Mouse (Mus musculus): ENCODE data around the gene Gprc5c. TPM values are rescaled to one million over a fixed set of nuclear protein-coding genes. Genes with fewer than 3 reads are reported as not detected.

Gprc5c gene
- polyA plus RNA-seq, 1 experiment from 2014 or later, result 24.9 TPM

GRCm38 (mm10) chr11:114807686-114808427 is 43.1 kb upstream of the Gprc5c start:
- Histone ChIP-seq H3K36me3 (replicated peaks; ENCODE audit: insufficient read depth, low read length) (no peaks in the 10 kb centered on the region), H3K27me3 (ENCODE audit: insufficient read depth, low read length) (no peaks in the 10 kb centered on the region), H3K27ac (ENCODE audit: low read depth) (no peak overlapping the region), H3K9ac (replicated peaks) (no peak overlapping the region), H3K9me3 (ENCODE audit: low read length) (no peaks in the 10 kb centered on the region), H3K4me1 (ENCODE audit: insufficient read depth) (peaks cover 10% of the 10 kb centered on the region), H3K4me2 (ENCODE audit: low read depth, low read length) (peak overlapping the region; percentile 35; the same call in 1 of the 2 replicates), H3K4me3 (ENCODE audit: low read depth, low read length) (no peak overlapping the region)
- DNase-seq (no peak), ATAC-seq (peak; percentile 18; the same call in 1 of the 2 replicates)
- TF ChIP-seq EP300 (IDR thresholded peaks at IDR 0.05; ENCODE audit: low read depth) (no peak), CTCF (IDR thresholded peaks at IDR 0.05; ENCODE audit: low read depth) (no peak)
- 29% methylated on average over 13 of the region's 14 CpGs for WGBS (ENCODE audit: insufficient replicate concordance)

- no peak overlapping the region for H3K4me3 ChIP-seq (ENCODE audit: low read depth, low read length)
- DNase-seq (no peak), ATAC-seq (no peak)
- H3K27me3 ChIP-seq (ENCODE audit: insufficient read depth, low read length), result no peaks in the 10 kb centered on the region
- no peaks in the 10 kb centered on the region for H3K36me3 ChIP-seq (replicated peaks; ENCODE audit: insufficient read depth, low read length)
- no peak for TF ChIP-seq EP300 (IDR thresholded peaks at IDR 0.05; ENCODE audit: low read depth)
- TF ChIP-seq CTCF (IDR thresholded peaks at IDR 0.05; ENCODE audit: low read depth), result peak; percentile 45
- H3K27ac ChIP-seq (ENCODE audit: low read depth), result no peak overlapping the region
- no peak overlapping the region for H3K9ac ChIP-seq (replicated peaks)
- no peak overlapping the region for H3K4me2 ChIP-seq (ENCODE audit: low read depth, low read length)
- 65% methylated on average over 1 of the region's 1 CpGs for WGBS (ENCODE audit: insufficient replicate concordance)
- peaks cover 12% of the 10 kb centered on the region for H3K4me1 ChIP-seq (ENCODE audit: insufficient read depth)
- no peaks in the 10 kb centered on the region for H3K9me3 ChIP-seq (ENCODE audit: low read length)
These were observed 41.6 kb upstream of the Gprc5c start for GRCm38 (mm10) chr11:114809371-114809770.

DNA sequence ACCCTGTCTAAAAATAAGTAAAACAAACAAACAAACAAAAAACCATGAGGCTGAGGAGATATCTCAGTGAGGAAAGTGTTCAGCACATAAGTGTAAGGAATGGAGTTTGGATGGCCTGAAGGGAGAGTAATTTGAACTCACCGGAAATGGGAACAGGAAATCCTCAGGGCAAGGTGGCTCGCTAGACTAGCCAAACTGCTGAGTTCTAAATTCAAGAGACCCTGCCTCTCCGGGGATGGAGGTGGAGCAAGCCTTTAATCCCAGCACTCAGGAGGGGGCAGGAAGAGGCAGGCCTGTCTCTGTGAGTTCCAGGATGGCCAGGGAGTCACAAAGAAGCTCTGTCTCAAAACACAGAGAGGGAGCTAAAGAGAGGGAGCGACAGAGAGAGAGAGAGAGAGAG is 40.6 kb upstream of the Gprc5c start:
- Histone ChIP-seq H3K9me3 (ENCODE audit: low read length) (no peaks in the 10 kb centered on the region), H3K36me3 (replicated peaks; ENCODE audit: insufficient read depth, low read length) (no peaks in the 10 kb centered on the region), H3K27ac (ENCODE audit: low read depth) (no peak overlapping the region), H3K4me2 (ENCODE audit: low read depth, low read length) (no peak overlapping the region), H3K4me3 (ENCODE audit: low read depth, low read length) (no peak overlapping the region), H3K27me3 (ENCODE audit: insufficient read depth, low read length) (no peaks in the 10 kb centered on the region), H3K4me1 (ENCODE audit: insufficient read depth) (peaks cover 12% of the 10 kb centered on the region), H3K9ac (replicated peaks) (no peak overlapping the region)
- 0 out of 2 replicates have a peak, but pooled peaks have one; percentile 6 for ATAC-seq
- 21% methylated on average over 4 of the region's 4 CpGs for WGBS (ENCODE audit: insufficient replicate concordance)
- TF ChIP-seq CTCF (IDR thresholded peaks at IDR 0.05; ENCODE audit: low read depth) (no peak), EP300 (IDR thresholded peaks at IDR 0.05; ENCODE audit: low read depth) (no peak)
- DNase-seq, result no peak

DNA sequence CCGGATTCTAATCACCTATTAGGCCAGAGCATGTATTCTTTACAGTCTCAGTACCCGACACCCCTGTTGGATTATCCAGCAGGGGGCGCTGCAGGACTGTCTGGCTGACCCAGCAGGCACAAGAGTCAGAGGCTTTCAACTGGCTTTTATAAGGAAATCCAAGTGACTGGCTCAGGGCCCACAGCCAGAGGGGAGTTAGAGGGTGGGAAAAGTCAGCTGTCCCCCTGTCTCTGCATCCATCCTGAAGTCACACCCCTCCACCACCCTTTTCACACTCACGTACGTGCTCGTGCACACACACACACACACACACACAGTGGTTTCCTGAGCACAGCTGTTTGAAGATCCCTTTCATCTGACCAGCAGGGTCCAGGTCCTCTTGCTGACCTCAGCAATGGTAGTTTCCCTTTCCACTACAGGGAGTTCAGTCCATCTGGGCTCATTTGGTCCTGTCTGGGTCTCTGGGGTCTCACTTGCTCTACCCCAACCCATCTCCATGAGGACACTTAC is 38.2 kb upstream of the Gprc5c start:
- Histone ChIP-seq H3K9me3 (ENCODE audit: low read length) (no peaks in the 10 kb centered on the region), H3K36me3 (replicated peaks; ENCODE audit: insufficient read depth, low read length) (no peaks in the 10 kb centered on the region), H3K4me2 (ENCODE audit: low read depth, low read length) (no peak overlapping the region), H3K27me3 (ENCODE audit: insufficient read depth, low read length) (no peaks in the 10 kb centered on the region), H3K9ac (replicated peaks) (no peak overlapping the region), H3K27ac (ENCODE audit: low read depth) (no peak overlapping the region), H3K4me3 (ENCODE audit: low read depth, low read length) (no peak overlapping the region), H3K4me1 (ENCODE audit: insufficient read depth) (peaks cover 4% of the 10 kb centered on the region; the same call in 1 of the 2 replicates)
- ATAC-seq (peak; percentile 48), DNase-seq (peak; percentile 92)
- TF ChIP-seq EP300 (IDR thresholded peaks at IDR 0.05; ENCODE audit: low read depth) (no peak), CTCF (IDR thresholded peaks at IDR 0.05; ENCODE audit: low read depth) (peak; percentile 95)
- 10% methylated on average over 6 of the region's 6 CpGs for WGBS (ENCODE audit: insufficient replicate concordance)

DNA sequence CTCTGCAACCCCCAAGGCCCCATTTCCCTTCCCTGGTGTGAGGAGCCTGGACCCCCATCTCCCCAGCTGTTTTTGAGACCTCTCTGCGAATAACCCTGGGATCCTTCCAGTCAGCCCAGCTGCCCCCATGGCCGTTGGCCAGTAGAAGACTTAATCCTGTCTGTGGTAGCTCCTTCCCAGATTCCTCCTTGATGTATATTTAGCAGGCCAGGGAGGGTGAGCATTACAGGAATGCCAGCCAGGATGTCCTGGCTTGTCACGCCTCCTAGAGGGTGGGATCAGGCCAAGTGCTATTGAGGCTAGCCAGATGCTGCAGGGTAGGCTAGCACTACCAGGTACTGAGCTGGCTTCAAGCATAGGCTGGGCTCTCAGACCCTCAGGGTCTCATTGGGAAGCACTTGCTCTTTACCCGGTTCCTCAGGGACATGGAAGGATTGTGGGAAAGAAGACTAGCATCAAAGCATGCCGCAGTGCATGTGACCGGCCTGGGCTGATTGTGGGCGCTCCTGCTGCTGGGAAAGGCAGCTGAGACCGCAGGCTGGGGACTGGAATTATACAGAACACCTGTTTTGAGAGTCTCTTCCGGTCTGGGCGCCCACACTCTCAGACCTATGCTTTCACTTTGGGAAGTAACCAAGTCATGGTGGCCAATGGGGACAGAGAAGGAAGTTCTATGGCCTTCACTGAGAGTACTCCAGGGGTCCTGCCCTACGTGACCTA is 35.9 kb upstream of the Gprc5c start:
- no peak overlapping the region for H3K4me2 ChIP-seq (ENCODE audit: low read depth, low read length)
- no peak for ATAC-seq
- H3K9me3 ChIP-seq (ENCODE audit: low read length), result no peaks in the 10 kb centered on the region
- H3K27ac ChIP-seq (ENCODE audit: low read depth), result no peak overlapping the region
- H3K36me3 ChIP-seq (replicated peaks; ENCODE audit: insufficient read depth, low read length), result no peaks in the 10 kb centered on the region
- TF ChIP-seq CTCF (IDR thresholded peaks at IDR 0.05; ENCODE audit: low read depth), result no peak
- TF ChIP-seq EP300 (IDR thresholded peaks at IDR 0.05; ENCODE audit: low read depth), result no peak
- H3K9ac ChIP-seq (replicated peaks), result no peak overlapping the region
- H3K27me3 ChIP-seq (ENCODE audit: insufficient read depth, low read length), result no peaks in the 10 kb centered on the region
- H3K4me3 ChIP-seq (ENCODE audit: low read depth, low read length), result no peak overlapping the region
- DNase-seq, result no peak
- H3K4me1 ChIP-seq (ENCODE audit: insufficient read depth), result peaks cover 4% of the 10 kb centered on the region; the same call in 1 of the 2 replicates
- 68% methylated on average over 11 of the region's 11 CpGs for WGBS (ENCODE audit: insufficient replicate concordance)

- TF ChIP-seq EP300 (IDR thresholded peaks at IDR 0.05; ENCODE audit: low read depth) (no peak), CTCF (IDR thresholded peaks at IDR 0.05; ENCODE audit: low read depth) (no peak)
- no peak overlapping the region for H3K27ac ChIP-seq (ENCODE audit: low read depth)
- H3K9ac ChIP-seq (replicated peaks), result no peak overlapping the region
- H3K36me3 ChIP-seq (replicated peaks; ENCODE audit: insufficient read depth, low read length), result no peaks in the 10 kb centered on the region
- no peaks in the 10 kb centered on the region for H3K27me3 ChIP-seq (ENCODE audit: insufficient read depth, low read length)
- H3K4me3 ChIP-seq (ENCODE audit: low read depth, low read length), result no peak overlapping the region
- WGBS (ENCODE audit: insufficient replicate concordance), result 76% methylated on average over 4 of the region's 4 CpGs
- H3K9me3 ChIP-seq (ENCODE audit: low read length), result no peaks in the 10 kb centered on the region
- peaks cover 7% of the 10 kb centered on the region; the same call in 1 of the 2 replicates for H3K4me1 ChIP-seq (ENCODE audit: insufficient read depth)
- ATAC-seq (no peak), DNase-seq (no peak)
- no peak overlapping the region for H3K4me2 ChIP-seq (ENCODE audit: low read depth, low read length)
These were observed 34.0 kb upstream of the Gprc5c start for GRCm38 (mm10) chr11:114816934-114817333.

Measured in liver, postnatal 0 days (tissue).